Mouse (Mus musculus) retina, embryonic 14.5 days (tissue): ENCODE measurements around the gene Etv4.

Source experiments
- DNase-seq: peaks from one replicate; pipeline ENCODE4 v3.0.0-alpha.2; 2015; ENCODE audit warnings: low spot score

Gene Etv4

DNA sequence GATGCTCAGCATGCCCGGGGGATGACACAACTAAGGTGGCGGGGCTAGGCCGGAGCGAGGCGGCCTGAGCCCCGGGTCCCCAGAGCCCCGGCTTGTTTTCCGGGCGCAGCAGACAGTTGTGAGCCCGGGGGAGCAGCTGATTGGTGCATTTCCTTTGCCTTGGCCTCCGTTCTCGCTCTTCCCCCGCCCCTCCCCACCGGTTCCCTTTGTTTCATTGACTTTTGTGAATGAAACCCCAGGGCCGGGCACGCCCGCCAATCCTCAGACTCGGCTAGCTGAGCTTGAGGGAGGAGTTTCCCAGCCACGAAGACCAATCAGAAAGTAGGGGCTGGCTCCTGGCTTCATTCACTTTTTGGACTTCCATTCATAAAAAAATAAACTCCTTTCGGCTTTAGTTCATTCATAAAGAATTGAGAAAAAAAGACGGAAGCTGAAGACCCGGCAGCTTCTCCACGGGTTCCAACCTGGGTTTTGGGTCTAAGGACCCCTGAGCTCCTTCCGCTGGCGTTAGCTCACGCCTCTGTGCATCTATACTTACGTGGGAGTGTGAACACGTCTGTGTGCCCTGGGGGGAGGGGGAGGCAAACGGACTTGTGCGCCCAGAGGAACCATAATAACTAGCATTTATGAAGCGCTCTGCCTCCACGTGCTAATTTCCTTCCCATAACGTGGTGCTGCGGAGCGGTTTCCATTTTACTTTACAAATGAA lies at the start of gene Etv4:
Gene Etv4 (minus strand): TSS at position 229 of the 709 bp plus-strand sequence.
- peak; percentile 95 for DNase-seq

DNA sequence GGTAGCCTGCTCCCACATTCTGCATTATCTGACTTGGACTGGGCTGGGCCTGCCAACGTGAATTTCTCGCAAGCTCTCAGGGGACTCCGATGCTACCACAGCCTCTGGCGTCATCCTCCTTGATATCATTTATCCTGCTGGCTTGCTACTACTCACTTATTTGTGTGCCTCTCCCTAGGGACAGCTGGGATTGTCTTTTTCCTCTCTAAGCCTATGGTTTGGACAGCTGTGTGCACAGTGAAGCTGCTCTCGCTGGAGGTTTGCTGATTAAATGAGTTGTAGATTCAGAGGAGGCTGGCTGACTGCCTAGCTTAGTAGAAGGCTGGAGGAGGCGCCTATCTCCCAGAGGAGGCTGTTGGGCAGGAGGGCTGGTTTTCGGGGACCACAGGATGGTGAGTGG lies 46.8 kb upstream of the Etv4 start:
- peak; percentile 43 for DNase-seq

DNA sequence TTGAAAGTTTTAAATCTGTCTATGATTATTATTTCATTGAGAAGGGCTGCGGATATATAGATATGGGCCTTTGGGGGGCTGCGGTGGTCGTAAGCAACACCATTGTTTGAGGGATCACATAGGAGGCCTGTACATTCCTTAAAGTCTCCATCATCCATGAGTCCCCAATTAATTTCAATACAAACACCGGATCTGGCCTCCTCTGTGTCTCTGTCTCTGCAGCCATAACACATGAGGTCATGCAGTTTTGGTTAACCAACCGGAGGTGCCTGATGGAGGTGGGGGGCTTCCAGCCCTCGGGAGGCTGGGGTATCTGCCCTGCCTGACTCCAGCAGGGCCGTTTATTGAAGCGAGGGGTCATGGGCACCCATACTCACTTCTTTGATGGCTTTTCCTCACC lies 45.4 kb upstream of the Etv4 start:
- peak; percentile 48 for DNase-seq

DNA sequence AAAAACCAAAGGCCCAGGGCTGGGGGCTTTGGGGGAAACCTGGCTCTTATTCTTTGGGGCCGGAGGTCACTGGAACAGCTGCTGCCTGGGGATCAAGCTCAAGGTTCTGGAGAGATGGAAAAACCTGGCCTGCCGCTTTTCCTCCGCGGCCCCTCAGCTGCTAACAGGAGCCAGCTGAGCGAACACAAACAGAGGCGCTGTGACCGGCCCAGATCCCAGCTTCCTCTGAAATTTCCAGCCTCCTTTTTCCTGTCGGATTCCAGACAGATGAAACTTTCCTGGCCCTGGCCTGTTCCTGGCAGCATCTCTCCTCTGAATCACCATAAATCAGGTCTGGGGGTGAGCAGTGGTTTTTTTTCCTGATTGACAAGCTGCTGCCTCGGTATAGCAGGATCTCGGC lies 44.9 kb upstream of the Etv4 start:
- peak; percentile 65 for DNase-seq

DNA sequence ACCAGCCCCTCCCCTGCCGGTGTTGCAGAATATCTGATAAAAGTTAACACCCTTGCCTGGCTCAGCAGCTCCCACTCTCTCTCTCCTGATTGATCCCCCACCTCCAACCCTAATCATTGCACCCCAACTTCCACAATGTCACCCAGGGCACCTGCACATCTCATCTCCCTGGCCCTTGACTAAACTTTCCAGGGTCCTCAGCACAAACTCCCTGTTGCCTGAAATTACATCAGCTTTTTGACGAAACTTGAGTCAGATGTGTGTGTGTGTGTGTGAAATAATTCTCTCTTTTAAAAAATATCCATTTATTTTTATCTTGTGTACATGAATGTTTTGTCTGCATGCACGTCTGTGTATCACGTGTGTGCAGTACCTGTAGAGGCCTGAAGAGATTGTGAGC lies 43.5 kb upstream of the Etv4 start:
- DNase-seq: no peak

DNA sequence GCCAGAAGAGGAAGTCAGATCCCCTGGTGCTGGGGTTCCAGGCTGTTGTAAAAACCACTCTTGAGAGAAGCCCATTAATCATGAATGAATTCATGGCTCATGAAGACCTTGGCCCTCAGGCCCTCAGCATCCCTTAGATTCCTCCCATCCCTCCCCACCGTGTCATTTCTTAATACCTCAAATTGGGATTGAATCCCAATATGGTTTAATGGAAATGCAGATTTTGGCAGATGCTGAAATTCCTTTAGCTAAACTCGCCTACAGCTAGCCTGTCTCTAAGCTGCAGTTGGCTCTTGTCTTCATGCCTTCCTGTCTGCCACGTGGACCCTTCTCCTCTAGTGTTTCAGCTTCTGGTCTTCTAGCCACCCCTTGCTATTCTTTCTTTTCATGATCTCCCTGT lies 38.0 kb upstream of the Etv4 start:
- no peak for DNase-seq

DNA sequence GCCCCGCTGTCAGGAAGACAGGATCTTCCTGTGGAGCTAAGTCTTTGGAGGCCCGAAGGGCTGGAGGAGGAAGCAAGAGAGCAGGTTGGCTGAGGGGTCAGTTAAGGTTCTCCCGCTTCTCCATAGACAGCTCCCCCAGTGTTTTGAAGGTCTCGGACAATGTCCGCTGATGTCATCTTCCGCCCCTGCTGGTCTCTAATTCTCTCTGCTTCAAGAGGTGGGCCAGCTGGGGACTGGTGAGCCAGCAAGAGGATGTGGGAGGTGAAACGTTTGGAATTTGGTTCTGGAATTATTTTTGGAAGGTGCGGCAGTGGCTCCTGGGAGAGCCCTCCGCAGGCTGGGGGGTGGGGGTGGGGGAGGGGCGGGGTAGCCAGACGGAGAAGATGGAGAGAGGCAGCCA lies 35.7 kb upstream of the Etv4 start:
- DNase-seq: peak; percentile 30

DNA sequence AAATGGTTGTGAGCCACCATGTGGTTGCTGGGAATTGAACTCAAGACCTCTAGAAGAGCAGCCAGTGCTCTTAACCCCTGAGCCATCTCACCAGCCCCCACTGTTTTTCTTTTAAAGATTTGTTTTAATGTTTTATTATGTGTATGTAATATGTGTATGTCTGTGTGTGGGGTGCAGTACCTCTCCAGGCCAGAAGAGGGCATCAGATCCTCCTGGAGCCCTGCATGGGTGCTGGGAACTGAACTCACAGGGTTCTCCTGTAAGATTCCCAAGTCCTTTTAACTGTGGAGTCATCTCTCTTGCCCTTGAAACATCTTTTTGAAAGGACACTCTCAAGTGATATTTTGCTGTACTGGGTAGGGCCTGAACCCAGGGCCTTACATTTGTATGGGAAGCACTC lies 34.7 kb upstream of the Etv4 start:
- no peak for DNase-seq

DNA sequence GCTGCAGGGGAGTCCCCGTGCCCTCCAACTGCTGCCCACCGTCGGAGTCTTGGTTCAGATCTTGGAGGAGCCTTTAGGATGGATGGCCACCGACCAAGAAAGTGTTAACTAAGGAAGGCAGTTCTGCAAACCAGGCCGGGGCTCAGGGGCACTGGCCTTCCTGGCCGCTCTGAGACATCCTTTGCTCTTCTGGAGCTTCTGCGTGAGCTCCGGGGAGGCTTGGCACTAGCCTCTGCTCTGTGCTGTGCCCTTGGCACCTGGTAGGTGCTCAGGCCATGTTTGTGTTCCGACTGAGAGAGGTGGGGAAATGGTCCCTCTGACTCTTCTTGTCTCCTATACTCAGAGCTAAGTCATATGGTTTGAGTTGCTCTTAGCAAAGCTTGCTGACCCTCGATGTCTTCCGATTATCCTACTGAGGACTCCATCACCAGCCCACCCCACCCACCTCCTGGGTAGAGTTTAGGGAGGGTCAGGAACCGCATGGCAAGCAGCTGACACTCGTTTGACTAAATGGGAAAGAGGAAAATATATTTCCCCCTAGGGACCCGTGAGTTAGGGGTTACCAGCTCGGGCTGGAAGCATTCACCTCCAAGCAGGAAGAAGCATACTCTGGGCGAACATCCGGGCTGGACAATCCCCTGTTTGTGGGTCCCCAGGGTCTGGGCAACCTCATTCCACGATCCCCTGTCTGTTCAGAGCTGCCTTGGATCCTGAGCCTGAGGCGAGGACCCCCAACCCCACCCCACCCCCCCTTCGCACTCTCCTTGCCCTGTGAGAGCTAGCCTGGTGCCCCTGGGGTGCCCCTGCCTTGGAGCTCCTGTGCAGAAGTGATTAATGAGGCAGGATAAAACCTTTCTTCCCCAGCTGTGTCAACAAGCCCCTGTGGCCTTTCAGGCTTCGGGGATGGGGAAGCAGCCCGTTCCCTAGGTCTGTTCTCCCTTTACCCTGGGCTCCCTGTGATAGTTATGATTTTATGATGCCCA lies 30.2 kb upstream of the Etv4 start:
- DNase-seq: peak; percentile 46

DNA sequence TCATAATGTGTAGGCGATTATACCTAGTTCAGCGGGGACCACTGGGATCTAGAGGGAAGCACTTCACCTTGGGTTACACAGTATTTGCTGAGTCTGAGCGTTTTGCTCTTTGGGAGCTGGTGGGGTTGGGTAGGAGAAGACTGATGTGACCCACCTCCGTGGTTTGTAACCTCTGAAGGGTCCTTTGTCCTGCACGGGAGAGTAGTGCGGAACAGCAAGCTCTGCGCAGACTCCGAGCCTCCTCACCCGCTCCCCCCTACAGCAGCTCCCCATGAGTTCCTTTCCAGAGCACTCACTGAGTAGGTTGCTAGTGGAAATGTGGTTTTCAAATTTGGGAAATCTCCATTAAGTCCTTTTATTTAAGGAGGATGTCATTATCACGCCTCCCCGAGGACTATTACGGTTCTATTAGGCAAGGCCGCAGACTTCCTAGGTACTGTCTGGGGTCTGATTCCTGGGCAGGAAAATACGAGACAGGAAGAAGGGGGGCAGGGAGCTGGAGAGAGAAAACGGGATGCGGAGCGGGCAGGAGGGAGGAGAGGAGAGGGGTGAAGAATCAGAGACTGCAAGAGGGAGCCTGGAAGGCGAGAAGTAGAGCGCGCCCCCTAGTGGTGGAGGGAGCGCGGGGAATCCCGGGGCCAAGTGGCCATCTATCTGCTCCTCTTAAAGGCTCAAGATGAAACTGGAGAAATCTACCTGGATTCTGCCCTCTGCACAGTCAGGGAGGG lies 29.4 kb upstream of the Etv4 start:
- peak; percentile 94 for DNase-seq

DNA sequence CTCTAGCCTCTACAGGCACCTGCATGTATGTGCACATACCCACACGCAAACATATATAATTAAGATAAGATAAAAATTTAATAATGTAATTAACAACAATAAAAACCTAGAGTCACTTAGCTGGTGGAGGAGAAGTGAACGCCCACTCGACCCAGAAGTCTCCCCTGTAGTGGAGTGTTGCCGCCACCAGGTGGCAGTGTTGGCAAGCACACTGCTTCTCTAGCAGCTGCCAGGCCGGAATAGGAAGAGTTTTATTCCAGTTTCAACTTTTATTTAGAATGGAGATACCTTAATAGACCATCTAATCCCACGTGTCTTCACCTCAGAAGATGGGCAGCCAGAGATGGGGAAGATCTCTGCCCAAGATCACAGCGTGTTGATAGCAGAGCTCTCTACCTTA lies 28.1 kb upstream of the Etv4 start:
- peak; percentile 90 for DNase-seq

DNA sequence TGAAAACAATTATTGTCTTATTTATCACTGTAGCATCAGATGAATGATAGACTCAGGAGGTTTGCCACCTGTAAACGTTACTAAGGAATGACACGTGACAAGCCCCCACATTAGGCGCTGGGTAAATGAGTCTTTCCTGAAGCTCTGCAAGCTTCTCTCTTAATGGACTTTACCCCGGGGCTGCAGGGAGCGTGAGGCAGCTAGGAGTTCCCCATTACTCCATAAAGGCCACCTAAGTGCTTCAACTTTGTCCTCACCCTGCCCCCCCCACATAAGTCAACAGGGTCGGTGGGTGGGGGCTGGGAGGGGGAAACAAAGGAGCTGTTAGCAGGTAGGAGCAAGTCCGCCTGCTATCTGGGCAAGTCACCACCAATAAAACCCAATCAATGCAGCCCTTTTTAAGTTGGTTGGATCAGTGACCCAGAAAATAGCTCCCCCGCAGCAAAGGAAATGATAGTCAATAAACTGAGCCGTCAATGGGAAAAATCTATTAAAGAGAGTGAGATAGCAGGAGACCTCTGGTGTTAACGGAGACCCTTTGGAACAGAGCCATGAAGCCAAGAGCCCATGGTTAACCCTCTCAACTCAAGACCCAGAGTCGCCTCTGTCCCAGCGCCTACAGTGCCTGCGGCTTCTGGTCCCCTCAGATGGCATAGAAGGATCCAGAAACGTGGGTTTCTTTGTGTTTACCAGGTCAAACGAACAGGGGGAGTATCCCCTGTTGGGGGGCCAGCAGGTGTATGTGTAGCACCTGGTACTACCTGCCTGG lies 24.1 kb upstream of the Etv4 start:
- DNase-seq: peak; percentile 22

DNA sequence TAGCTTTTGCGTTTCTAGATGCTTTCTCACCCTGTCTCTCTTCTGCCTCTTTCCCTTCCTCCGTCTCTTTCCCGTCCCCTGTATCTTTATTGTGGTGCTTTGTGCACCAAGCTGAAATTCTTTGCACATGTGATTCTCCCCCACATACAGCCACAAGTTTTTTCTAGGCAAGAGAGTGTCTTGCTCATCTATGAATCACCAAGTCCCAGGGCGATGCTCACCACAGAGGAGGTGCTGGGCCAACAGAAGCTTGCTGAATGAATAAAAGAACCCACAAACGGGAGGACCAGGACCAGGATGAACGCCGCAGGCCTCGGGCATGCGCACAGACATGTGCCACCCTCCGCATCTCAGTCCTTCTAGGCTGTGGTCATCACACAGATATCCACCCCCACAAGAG lies 22.1 kb upstream of the Etv4 start:
- DNase-seq: no peak

DNA sequence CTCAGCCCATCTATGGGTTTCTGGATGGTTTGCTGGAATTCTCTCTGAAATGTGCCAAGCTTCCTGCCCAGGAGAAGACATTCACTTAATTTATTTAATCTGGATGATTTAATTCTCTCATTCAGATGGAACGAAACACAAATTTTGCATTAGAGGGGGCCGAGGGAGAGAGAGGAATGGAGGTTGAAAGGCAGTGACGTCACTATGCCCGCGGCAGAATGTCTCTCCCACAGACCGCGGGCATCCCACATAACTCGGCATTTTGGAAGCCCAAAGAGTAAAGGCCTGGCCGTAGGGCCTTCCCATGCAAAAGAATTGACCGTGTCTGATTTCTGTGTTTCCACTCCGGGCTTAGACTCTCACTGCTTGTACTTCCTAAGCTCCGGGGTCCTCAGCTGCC lies 21.6 kb upstream of the Etv4 start:
- DNase-seq: no peak

DNA sequence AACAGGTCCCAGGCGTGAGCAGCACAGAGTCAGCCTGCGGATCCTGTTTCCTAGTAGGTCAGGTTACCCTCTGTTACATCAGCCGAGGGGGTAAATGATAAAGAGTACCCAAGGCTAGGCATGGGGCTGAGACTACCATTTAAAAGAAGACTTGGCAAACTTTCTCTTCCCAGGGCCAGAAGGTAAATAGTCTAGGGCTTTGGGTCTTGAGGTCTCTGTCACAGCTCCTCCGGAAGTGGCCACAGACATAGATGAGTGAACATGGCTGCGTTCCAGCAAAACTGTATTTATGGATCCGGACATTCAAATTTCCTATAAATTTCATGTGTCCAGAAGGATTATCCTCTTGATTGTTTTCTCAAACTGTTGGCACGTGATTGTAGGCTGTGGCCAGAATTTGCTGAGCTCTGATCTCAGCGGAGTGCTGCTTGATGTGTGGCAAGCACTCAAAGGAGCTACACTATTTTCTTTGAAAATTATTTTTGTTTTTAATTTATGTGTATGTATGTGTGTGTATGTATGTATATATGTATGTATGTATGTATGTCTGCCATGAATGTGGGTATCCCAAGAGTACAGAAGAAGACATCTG lies 20.0 kb upstream of the Etv4 start:
- no peak for DNase-seq

DNA sequence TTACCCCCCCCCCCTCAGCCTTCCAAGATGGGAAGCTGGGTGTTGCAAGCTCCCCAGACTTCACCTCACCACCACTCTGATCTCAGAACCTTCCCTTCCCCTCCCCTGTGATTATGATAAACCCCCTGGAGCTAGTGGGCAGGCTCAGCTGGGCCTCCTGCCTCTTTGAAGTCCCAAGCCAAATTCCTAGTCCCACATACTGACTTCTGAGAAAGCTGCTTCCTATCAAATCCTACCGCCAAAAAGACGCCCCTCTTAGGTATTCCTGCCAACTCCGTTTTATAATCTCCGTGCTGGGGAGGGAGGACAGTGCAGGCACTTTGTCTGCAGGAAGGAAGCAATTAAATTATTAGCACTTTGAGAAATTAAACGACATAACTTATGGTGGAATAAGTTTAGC lies 16.2 kb upstream of the Etv4 start:
- DNase-seq: no peak

DNA sequence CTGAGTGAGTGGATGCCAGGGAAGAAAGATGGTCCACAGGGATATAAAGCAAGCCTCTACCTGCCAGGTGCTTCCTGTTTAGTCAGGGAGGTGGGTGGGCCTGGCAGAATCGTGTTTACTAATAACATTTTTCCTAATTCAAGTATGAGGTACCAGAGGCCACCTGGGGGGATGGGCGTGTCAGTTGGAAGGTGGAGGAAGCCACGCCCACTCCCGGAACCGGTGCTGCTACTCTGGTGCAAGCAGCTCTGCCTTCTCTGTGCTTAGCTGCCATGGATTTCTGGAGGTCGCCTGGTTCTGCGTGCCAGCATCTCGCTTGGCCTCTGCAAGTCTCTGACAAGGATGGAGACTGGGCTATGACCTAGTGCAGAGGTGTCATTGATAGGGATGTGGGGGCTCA lies 12.9 kb upstream of the Etv4 start:
- DNase-seq: no peak

DNA sequence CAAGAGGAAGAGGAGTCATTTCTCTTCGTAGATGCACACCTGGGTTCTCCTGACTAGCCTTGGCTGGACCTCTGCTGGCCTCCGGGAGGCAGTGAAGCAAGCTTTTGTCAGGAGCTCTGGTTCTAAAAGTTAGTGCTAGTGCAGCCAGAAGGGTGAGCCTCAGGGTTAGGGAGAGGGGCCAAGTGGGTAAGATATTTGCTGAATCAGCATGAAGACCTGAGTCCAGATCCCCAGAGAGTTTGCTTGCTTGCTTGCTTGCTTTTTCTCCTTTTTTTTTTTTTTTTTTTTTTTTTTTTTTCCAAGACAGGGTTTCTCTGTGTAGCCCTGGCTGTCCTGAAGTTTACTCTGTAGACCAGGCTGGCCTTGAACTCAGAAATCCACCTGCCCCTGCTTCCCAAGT lies 12.2 kb upstream of the Etv4 start:
- DNase-seq: no peak

DNA sequence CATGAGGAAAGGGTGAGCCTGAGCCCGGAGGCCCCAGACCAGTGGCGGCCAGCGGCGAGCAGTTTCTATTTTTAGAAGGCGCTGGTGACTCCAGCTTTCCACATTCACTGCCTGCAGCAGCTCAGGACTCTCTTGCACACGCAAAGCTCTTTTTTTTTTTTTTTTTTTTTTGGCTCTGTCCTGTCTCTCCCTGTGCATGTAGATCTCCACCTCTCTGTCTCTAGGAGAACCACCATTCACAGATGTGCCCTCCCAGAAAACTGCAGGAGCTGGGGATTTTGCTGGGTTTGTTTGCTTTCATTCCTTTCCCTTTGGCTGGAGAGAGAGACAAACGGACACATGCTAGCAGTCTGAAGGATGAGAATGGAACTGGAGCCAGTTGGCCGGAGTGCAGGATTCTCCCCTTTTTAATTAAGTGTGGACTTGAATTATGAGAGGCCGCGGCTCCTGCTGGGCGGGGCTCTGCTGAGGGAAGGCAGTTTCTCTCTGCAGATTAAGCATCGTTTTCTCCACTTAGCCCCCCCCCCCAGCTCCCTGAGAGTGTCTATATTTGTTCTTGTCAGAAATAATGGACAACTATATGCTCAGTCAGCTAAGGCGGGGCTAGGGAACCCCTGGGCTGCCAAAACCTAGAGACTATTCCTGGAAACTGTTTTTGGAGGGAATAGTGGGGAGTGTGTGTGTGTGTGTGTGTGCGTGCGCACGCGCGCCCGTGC lies 5.8 kb upstream of the Etv4 start:
- peak; percentile 30 for DNase-seq

DNA sequence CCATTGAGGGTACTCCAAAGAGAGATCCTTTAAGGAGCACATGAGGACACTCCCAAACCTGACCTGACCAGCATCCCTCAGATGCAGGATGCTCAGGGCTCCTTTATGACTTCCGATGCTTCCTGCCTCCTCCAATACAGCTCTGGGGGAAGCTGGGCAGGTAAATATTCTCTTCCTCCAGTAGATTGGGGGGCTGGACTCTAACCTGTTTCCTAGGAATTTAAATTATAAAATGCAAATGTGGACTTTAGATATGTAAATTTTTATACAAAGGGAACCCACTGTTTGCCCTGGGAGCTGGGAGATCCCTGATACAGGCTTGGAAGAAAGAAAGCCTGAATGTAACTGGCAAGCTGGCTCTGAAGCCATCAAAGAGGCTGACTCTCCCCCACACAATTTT lies 2.3 kb upstream of the Etv4 start:
- no peak for DNase-seq

DNA sequence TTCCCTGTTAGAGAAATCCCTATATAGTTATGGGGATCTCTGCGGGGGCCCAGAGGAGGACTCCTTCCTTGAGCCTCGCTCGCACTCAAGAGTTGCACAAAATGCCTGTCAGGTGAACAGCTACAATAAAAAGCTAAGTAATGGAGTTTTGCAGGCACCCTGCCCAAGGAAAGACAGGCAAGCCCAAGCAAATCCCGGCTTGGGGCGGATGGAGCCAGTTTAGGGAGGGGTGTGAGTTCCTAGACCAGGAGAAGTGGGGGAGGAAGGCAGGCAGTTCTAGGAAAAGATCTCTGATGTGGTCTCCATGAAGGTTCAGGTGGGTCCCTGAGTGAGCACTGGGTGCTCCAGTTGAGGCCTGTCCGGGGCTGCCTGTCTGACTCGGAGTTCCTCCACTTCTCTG lies 1.5 kb upstream of the Etv4 start:
- no peak for DNase-seq
